Mouse (Mus musculus) small intestine, adult 2 months (tissue): ENCODE results near the gene Mast4.

ENCODE experiments used
- CTCF ChIP-seq: fragments of 200-500 bp; IDR thresholded peaks from 2 replicates; pipeline ENCODE4 v1.5.1; 2012; ENCODE audit warnings: low read depth, mild to moderate bottlenecking, control low read depth, inconsistent platforms, low read length, moderate library complexity, mixed read lengths; ENCODE audit not compliant: insufficient replicate concordance, insufficient read length; ENCODE audit errors: extremely low read depth
- POLR2A ChIP-seq: fragments of 200-500 bp; IDR thresholded peaks from 2 replicates; pipeline ENCODE4 v1.6.1; 2012; ENCODE audit warnings: low read depth, mild to moderate bottlenecking, control low read depth, inconsistent platforms, low read length, moderate library complexity

- TF ChIP-seq CTCF (no peak), POLR2A (no peak)
Measured at GRCm38 (mm10) chr13:103374495-103374894, 40.2 kb upstream of the Mast4 start.
